Mouse (Mus musculus) fat pad, adult 2 months (tissue): ENCODE results near the gene Apln.

Experiments used
- DNase-seq: peaks from one replicate; pipeline ENCODE4 v3.0.0-alpha.2; 2011; ENCODE audit warnings: low read depth, low spot score; ENCODE audit errors: extremely low read depth

The Apln gene

DNA sequence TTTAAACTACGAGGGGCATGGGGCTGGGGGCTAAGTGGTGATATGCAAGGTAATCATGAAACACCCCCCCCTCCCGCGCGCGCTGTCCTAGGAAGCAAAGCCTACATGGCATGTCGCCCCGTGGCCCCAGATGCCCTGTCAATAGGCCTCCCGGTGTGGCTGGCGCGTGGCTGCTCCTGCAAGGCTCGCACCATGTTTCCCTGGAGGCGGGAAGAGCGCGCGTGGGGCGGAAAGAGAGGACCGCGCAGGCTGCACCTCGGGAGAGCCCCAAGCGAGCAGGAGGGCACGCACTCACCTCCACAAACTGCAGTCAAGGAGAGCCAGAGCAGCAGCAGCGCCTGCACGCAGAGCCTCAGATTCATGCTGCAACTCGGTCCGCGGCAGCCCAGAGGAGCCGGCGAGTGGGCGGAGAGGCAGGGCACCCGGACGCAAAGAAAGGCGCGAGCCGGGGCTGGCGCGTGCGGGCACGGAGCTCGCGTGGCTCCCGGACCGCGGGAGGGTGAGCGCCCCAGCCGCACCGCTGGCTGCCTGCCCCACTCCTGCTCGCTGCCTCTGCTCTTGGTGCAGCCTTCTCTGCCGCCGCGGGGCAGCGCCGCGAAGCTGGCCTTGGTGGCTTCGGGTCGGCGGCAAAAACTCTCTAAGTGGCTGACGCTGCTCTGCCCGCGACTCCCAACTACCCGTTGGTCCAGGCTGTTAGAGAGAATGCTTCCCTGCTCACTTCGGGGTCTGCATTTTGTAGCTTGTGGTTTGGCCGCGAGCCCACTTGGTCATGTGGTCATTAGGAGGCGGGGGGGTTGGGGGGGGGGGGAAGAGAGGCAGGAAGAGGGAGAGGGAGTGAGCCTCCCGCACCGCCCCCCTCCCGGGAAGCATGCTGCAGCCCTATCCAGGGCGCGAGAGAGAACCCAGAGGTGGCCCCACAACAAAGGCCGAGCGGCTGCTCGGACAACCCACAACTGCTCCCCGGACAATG is at the start of gene Apln:
TSS of gene Apln (minus strand) at position 710 of the 970 bp plus-strand sequence.
- no peak for DNase-seq

GRCm38 (mm10) chrX:48082364-48082763 is 47.7 kb upstream of the Apln start:
- DNase-seq, result no peak

- no peak for DNase-seq
Observed at GRCm38 (mm10) chrX:48076806-48077425, 42.3 kb upstream of the Apln start.

GRCm38 (mm10) chrX:48074691-48075090 is 40.0 kb upstream of the Apln start:
- no peak for DNase-seq

GRCm38 (mm10) chrX:48072401-48072800 is 37.7 kb upstream of the Apln start:
- DNase-seq, result no peak

GRCm38 (mm10) chrX:48071961-48072360 is 37.3 kb upstream of the Apln start:
- DNase-seq, result no peak

DNA sequence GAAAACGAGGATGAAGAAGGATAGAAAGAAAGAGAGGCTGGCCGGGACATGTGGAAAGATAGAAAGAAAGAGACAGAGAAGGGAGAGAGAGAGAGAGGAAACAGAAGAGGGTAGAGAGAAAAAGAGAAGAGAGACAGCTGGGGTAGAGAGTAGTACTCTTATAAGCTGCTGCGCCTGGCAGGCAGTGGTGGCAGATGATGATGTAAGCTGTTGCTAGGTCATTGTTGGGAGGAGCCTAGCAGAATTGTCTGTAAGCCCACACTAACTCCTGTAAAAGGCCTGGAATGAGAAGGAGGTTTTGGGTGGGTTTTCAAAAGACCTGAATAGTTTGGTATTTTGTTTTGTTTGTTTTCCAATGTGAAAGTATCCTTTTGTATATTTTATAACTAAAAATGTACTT is 32.2 kb upstream of the Apln start:
- no peak for DNase-seq

DNA sequence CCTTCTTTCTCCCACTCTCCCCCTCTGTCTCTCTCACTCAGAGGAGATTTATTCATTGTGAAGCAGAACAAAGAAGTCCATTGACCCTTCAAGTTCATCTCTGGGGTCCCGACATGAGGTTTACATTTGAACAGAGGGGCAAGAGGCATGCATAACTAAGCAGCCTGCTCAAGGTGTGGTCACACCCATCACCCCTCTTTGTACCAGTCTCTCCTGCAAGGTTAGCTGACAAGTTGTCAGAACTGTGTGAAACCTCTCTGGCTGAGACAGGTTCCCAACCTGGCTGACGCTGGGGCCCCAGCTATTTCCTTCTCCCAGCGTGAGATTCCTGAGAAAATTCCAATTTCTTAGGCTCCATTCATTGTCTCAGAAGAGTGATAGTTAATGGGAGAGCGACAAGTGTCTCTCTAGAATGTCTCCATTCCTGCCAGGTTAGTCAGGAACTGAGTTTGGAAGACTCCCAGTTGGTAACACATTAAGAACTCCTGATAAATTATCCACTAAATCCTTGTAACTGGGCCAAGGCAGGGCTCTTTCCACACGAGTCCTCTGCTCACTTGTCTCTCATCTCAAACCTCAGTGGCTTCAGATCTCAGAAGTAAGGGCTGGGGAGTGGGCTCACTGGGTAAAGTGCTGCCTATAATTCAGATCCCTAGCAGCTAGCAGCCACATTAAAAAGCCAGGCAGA is 29.7 kb upstream of the Apln start:
- DNase-seq, result no peak

DNA sequence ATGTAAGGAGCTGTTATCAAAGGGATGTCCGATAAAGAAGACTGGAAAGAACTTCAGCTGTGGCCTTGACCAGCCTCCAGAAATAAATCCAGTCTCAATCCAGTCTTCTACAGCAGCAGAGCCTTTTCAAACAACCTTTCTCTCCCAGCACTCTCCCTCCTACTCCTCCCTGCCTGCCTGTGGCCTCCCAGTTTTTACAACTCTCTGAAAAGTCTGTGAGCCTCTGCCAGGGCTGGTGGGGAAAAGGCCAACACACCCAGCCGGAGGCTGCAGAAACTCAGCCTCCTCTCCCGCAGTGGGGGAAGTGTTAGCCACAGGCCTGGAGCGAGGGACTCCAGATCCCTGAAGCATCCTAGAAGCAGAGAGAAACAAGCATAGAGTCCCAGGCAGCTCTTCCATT is 27.8 kb upstream of the Apln start:
- no peak for DNase-seq

DNA sequence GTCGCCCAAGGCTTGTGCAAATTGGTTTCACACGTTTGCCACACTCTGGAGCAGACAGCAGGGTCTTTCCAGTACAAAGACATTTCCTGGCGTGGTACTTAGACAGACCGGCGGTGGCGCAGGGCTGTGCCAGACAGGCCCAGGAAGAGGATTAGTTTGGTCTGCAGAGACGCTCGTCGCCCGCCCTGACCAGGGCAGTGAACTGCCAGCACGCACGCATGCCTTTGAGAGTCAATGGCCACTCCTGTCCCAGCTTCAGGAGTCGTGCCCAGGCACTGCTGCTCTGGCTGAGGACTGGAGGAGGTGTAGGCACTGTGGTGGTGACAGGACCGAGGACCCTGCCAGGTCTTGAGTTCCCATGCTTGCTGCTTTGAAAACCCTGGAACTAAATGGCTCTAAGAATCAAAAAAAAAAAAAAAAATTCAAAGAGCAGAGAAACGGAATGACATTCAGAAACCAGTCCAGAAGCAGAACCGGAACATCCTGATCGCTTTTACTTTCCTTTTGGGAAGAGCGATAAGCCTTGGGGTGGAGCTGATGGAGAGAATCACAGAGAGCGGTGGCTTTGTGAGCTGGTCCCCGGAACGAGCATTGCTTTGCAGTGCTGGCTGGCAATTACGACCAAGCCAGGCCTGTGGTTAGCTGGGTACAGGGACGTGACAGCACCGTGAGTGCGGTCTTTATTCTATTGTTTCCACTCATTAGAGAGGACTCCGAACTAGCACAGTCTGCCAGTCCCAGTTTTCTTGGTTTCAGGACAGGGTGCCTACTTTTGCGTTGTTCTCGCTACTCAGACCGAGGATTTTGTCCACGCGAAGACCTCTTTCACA is 19.7 kb upstream of the Apln start:
- no peak for DNase-seq

DNA sequence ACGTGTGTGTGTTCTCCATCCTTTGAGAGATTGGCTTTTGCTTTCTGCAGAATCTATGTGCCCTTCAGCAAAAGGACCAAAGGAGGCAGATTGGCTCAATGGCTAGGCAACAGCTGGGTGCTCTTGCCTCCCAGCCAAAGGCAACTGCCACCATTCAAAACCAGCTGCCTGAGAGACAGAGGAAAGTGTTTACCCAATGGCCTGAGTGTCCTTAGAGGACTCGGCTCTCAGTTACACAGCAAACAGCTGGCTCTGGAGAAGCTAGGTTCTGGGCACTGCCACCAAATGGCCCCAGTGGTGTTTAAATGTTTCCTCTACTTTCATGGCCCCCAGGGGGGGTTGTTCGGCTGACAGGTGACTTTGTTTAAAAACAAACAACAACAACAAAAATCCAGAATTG is 19.1 kb upstream of the Apln start:
- DNase-seq, result no peak

DNA sequence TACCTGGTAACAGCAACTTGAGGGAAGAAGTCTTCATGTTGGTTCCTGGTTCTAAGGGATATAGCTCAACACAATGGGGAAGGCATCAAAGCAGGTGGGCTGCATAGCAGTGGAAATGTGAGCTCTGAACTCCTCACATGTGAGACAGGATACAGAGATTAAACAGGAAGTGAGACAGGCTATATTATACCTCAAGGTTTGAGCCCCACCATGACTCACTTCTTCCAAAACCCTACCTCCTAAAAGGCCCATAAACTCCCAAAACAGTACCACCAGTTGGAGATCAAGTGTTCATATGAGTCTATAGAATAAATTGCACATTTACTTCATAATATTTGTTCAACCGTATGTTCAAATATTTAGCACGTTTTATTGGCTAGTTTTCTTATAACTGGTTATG is 11.7 kb upstream of the Apln start:
- no peak for DNase-seq

DNA sequence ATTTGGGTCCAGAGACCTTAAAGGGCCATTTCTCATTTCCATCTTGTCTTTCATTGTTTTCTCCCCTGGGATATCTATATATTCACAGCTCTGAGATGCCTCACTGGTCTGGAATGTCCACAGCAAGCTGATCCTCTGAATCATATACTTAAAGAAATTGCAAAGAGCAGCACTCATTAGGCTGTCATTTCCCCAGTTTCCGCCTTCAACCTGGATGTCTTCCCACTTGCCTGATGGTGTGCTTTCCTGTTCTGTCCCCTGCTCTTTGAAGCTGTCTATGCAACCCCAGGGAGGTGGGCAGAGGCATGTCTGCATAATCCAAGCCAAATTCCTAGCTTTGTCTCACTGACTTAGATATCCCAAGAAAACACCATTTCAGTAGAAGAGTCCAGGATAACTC is 9.6 kb upstream of the Apln start:
- no peak for DNase-seq

DNA sequence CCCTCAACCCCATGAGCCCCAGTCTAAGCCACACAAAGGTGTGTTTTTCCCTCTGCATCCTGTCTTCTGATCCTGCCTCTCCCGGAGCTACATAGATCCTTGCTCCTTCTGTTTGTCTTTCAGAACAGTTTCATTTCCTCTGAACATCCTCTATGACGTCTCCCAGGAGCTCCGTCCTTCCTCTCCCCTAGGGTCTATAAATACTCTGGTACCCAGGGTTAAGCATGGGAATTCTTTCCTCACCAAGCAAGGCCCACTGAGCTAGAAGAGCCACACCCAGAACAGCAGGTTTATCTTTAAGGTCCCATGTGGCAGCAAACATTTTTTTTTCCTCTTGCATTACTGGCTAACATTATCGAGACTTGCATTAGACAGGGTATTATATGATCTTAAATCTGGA is 8.1 kb upstream of the Apln start:
- no peak for DNase-seq

DNA sequence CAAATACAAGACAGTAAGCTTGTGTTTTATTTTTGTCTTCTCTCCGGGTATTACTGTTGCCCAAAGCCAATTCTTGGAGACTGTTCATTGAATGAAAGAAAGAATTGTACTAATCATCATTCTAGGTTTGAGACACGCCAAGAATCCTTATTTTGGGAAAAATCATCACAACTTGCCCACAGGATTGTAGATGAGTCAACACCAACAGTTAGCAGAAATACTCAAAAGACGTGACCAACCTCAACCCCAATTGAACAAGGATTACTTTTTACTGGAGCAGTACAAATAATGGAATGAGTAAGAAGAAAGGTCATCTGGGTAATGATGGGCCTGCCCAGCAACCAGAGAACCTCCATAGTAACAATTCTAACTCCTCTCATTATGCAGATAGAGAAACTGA is 5.7 kb upstream of the Apln start:
- no peak for DNase-seq

- DNase-seq, result no peak
Observed at GRCm38 (mm10) chrX:48033766-48034143, 898 bp downstream of the Apln start.

GRCm38 (mm10) chrX:48033024-48033423 is 1.6 kb downstream of the Apln start:
- no peak for DNase-seq

- no peak for DNase-seq
Observed at GRCm38 (mm10) chrX:48031866-48032265, 2.8 kb downstream of the Apln start.

DNA sequence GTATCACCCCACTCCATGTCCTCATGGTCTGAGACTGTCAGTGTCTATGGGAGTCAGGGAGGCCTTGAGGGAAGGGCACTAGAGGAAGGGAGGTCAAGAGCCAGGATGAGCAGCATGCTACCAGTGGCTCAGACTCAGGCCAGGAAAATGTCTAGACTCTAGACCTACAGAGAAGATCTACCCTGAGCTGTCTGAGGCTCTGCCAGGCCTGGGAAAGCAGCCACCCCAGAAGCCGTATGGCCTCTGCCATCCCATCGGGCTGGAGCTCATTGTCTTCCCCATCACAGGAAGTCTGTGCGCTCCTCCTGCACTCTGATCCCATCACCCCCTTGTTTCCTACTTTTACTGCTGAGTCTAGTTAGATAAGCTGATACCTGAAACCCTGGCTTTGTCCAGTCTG is 4.1 kb downstream of the Apln start:
- no peak for DNase-seq

DNA sequence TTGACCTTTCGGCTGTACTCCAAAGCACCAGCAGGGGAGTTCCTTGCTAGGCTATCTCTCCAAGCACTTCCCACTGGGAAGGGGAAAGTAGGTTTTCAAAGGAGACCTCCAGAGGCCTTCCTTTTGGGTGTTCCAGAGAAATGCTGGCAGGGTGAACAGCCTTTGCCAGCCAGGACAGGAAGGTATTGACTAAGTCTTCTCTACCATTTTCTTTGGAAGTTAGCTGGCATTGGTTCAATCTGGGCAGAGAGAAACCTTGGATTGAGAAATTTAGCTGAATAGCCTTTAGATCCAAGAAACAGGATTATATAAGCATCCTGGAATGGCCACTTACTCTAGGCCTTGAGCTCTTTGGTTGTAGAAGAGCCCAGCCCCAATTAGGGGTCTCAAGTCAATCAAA is 11.8 kb downstream of the Apln start:
- DNase-seq, result no peak

DNA sequence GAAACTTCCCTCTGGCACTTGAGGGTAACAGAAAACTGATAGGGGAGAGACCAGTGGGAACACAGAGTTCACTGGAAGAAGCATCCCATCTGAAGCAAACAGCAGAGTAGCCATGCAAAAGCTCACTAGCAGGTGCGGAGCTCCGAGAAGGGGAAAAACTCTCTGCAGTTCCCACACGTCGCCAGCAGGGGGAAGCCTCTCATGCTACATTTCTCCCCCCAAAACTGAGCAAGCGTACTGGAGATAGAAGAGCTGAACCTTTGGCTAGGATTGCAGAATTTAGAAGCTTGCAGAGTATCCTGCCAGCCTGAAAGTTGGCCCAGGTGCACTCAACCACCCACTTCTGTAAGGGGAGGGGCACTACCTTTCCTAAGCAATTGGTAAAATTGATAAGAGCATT is 14.7 kb downstream of the Apln start:
- DNase-seq, result no peak
